Mouse (Mus musculus): ENCODE results near the gene Sfxn5. TPM values are rescaled to one million over a fixed set of nuclear protein-coding genes. Genes with fewer than 3 reads are reported as not detected.

The Sfxn5 gene
- polyA plus RNA-seq, 1 experiment, result 0.72 TPM

DNA sequence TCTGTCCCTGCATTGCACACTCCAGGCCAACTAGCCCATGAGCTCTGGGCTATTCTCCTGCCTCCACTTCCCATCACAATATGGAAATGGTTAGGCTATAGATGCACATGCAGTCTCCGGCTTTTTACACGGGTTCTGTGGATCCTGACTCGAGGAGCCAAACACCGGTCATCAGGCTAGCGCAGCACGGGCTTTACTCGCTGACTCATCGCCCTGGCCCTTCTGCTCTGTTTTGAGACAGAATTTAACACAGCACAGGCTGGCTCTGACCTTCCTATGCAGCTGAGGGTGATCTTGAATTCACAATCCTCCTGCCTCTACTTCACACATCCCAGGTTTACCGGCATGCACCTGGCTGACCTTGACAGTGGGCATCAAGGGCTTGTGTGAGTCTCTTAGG, 60.8 kb downstream of the Sfxn5 start:
- Histone ChIP-seq H3K4me3 (replicated peaks) (no peak overlapping the region), H3K9me3 (peaks cover 3% of the 10 kb centered on the region; the same call in 1 of the 2 replicates), H3K36me3 (replicated peaks; ENCODE audit: low read length) (no peaks in the 10 kb centered on the region), H3K27me3 (replicated peaks) (peaks cover 38% of the 10 kb centered on the region), H3K4me1 (peaks cover 4% of the 10 kb centered on the region; the same call in 1 of the 2 replicates)
- TF ChIP-seq GATA1 (IDR thresholded peaks at IDR 0.05; ENCODE audit: borderline replicate concordance, low read length) (no peak), FLI1 (IDR thresholded peaks at IDR 0.05; ENCODE audit: low read length) (no peak)

DNA sequence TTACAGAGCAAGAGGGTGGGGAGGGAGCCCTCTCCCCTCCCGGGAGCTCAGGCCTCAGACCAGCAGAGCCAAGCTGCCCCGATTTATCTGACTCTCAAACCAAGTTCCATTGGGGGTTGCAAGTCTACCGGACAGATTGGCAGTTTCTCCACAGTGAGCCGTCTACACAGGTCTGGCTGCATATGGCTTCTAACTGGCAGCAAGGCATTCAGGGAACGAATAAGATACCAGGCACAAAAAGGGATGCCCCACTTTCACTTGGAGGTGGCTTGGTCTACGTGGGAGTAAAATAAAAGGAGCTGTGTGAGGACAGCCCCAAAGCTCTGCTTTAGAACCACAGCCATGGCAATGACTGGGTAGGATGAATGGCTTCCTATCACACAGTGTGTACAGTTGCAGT, 67.2 kb downstream of the Sfxn5 start:
- no peak overlapping the region for H3K4me3 ChIP-seq (replicated peaks)
- H3K4me1 ChIP-seq, result no peaks in the 10 kb centered on the region
- H3K27me3 ChIP-seq (replicated peaks), result peaks cover 49% of the 10 kb centered on the region
- H3K36me3 ChIP-seq (replicated peaks; ENCODE audit: low read length), result no peaks in the 10 kb centered on the region
- H3K9me3 ChIP-seq, result peaks cover 3% of the 10 kb centered on the region; the same call in 1 of the 2 replicates
- TF ChIP-seq FLI1 (IDR thresholded peaks at IDR 0.05; ENCODE audit: low read length), result no peak
- TF ChIP-seq GATA1 (IDR thresholded peaks at IDR 0.05; ENCODE audit: borderline replicate concordance, low read length), result no peak

DNA sequence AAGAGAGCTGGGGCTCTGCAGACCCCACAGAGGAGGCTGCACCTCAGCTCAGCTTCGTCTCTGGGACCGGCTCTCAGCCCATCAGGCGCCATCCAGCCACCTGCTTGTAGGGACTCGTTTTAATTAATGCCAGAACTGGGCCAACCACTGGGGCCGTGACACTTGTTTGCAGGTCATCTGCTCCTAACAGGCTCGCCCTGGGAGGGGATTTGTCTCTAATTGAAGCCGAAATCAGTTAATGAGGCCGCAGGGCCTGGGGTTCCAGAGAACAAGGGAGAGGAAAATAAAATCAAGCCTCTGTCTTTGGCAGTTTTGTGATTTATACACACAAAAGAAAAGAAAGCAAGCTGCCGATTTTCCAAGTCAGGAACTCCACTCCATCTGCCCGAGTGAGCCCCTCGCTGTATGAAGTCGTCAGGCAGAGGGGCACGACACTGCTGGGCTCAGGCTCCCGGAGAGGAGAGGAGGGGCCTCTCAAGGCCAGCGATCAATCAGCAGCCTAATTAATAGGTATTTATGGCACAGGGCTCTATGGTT, 68.2 kb downstream of the Sfxn5 start:
- Histone ChIP-seq H3K4me1 (no peaks in the 10 kb centered on the region), H3K4me3 (replicated peaks) (no peak overlapping the region), H3K9me3 (no peaks in the 10 kb centered on the region), H3K27me3 (replicated peaks) (peaks cover 45% of the 10 kb centered on the region), H3K36me3 (replicated peaks; ENCODE audit: low read length) (no peaks in the 10 kb centered on the region)
- TF ChIP-seq FLI1 (IDR thresholded peaks at IDR 0.05; ENCODE audit: low read length) (no peak), GATA1 (IDR thresholded peaks at IDR 0.05; ENCODE audit: borderline replicate concordance, low read length) (no peak)

DNA sequence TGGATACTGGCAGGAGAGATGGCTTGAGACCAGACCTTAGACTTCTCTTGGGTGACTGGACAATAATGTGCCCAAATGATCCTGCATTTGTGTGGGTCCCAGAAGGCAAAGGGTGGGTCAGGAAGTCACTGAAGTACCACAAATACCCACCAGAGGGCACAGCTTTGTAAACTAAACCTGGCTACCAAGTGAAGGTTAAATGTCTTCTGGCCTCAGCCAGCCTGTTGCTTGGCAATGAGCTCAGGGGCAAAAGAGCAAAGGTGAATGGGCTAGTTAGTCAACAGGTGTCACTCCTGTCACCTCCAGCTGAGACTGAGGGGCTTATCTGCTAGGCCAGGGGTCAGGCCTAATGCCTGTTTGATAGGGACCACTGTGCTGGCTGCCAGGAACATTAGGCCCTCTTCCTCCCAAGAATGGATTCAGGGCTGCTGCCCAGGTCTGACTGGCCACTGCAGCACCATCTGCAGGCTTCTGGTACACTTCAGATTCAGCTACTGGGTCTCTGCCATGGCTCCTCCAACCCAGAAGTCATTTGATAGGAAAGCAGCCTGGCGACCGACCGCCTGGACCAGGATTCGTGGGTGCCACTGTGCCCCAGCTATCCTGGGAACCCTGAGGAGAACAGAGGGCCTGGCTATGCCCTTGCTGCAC, 70.2 kb downstream of the Sfxn5 start:
- no peak for TF ChIP-seq FLI1 (IDR thresholded peaks at IDR 0.05; ENCODE audit: low read length)
- no peak for TF ChIP-seq GATA1 (IDR thresholded peaks at IDR 0.05; ENCODE audit: borderline replicate concordance, low read length)
- peaks cover 46% of the 10 kb centered on the region for H3K27me3 ChIP-seq (replicated peaks)
- H3K9me3 ChIP-seq, result no peaks in the 10 kb centered on the region
- no peaks in the 10 kb centered on the region for H3K36me3 ChIP-seq (replicated peaks; ENCODE audit: low read length)
- H3K4me1 ChIP-seq, result no peaks in the 10 kb centered on the region
- H3K4me3 ChIP-seq (replicated peaks), result no peak overlapping the region

DNA sequence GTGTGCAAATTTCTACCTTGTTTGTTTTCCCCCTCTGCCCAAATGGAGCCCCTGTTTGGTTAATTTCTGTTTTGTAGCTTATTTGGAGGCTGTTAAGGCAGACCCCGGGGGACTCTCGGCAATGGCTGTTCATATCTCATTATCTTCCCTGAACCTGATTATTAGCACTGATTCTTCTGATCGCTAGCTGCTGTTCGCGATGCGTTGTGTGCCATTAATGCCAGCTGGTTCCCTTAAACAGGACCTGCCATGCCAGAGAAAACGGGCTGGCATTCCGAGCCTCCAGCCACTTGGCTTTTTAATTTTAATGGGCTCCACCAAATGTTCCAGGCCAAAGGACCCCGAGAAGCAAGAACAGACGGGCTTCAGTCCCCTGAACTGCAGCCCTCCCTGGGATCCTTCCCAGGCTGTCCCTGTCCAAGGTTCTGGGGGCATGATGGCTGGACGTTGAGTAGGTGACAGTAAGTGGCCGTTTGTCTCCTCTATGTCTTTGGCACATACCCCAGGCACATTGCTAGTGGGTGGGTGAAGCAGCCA, 74.1 kb downstream of the Sfxn5 start:
- no peaks in the 10 kb centered on the region for H3K4me1 ChIP-seq
- TF ChIP-seq GATA1 (IDR thresholded peaks at IDR 0.05; ENCODE audit: borderline replicate concordance, low read length) (no peak), FLI1 (IDR thresholded peaks at IDR 0.05; ENCODE audit: low read length) (no peak)
- peaks cover 35% of the 10 kb centered on the region for H3K27me3 ChIP-seq (replicated peaks)
- no peaks in the 10 kb centered on the region for H3K36me3 ChIP-seq (replicated peaks; ENCODE audit: low read length)
- H3K4me3 ChIP-seq (replicated peaks), result no peak overlapping the region
- no peaks in the 10 kb centered on the region for H3K9me3 ChIP-seq

DNA sequence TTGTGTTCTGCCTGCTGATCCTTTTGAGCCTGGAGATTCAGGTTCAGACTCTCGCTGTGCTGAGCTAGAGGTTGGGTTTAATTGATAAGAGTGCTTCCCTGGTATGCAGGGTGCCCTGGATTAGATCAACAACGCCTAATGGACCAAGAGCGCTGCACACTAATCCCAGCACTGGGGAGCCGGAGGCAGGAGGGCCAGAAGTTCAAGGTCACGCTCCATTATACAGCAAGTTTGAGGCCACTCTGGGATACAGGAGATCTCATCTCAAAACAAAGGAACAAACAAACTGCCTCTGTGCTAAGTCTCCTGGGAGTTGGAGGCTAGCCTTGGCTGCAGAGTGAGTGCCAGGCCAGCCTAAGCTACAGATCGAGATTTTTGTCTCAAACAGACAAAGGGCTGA, 77.6 kb downstream of the Sfxn5 start:
- Histone ChIP-seq H3K36me3 (replicated peaks; ENCODE audit: low read length) (no peaks in the 10 kb centered on the region), H3K4me1 (no peaks in the 10 kb centered on the region), H3K4me3 (replicated peaks) (no peak overlapping the region), H3K27me3 (replicated peaks) (peaks cover 32% of the 10 kb centered on the region), H3K9me3 (no peaks in the 10 kb centered on the region)
- TF ChIP-seq GATA1 (IDR thresholded peaks at IDR 0.05; ENCODE audit: borderline replicate concordance, low read length) (no peak), FLI1 (IDR thresholded peaks at IDR 0.05; ENCODE audit: low read length) (no peak)

DNA sequence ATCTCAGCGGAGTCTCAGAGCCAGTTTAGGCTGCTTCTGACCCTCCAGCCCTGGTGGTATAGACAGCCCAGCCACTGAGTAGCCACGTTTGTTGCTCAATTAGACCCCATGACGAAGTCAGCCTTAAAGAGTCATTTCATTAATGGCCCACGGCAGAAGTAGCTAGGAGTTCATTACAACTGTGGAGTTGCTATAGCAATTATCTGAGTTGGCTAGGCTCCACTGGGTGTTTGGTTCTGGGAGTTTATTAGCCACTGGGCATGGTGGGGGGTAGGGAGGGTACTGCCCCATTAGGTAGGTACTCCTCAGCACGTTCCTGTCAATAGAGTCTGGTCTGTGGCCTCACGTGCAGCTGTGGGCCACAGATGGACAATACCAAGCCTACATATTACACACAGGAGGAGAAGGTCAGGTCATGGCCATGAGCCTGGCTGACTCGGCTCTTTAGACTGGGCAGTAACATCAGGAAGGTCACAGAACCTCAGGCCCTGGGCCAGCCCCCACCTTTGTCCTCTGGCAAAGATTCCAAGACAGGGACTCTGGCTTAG, 79.2 kb downstream of the Sfxn5 start:
- no peak for TF ChIP-seq GATA1 (IDR thresholded peaks at IDR 0.05; ENCODE audit: borderline replicate concordance, low read length)
- no peak for TF ChIP-seq FLI1 (IDR thresholded peaks at IDR 0.05; ENCODE audit: low read length)
- Histone ChIP-seq H3K9me3 (no peaks in the 10 kb centered on the region), H3K4me3 (replicated peaks) (no peak overlapping the region), H3K4me1 (no peaks in the 10 kb centered on the region), H3K27me3 (replicated peaks) (peaks cover 32% of the 10 kb centered on the region), H3K36me3 (replicated peaks; ENCODE audit: low read length) (no peaks in the 10 kb centered on the region)

DNA sequence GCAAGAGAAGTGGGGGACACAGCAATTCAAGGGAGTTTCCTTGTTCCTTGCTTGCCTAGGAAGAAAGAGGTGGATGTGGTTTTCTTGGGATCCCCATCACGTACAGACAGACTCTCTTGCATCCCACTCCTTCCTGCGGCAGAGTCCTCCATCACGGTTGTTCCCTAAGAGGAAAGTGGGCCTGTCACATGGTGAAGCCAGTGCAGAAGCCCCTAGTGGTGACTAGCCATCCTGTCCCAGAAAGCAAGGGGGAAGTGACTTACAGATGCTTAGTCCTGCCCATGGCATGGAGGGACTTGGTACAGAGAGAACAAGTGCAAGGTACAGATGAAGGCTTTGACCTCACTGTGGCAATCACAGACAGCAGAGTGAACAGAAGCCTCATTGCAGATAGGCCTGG, 79.9 kb downstream of the Sfxn5 start:
- Histone ChIP-seq H3K36me3 (replicated peaks; ENCODE audit: low read length) (no peaks in the 10 kb centered on the region), H3K27me3 (replicated peaks) (peaks cover 26% of the 10 kb centered on the region), H3K4me1 (no peaks in the 10 kb centered on the region), H3K4me3 (replicated peaks) (no peak overlapping the region), H3K9me3 (no peaks in the 10 kb centered on the region)
- TF ChIP-seq GATA1 (IDR thresholded peaks at IDR 0.05; ENCODE audit: borderline replicate concordance, low read length) (no peak), FLI1 (IDR thresholded peaks at IDR 0.05; ENCODE audit: low read length) (no peak)

DNA sequence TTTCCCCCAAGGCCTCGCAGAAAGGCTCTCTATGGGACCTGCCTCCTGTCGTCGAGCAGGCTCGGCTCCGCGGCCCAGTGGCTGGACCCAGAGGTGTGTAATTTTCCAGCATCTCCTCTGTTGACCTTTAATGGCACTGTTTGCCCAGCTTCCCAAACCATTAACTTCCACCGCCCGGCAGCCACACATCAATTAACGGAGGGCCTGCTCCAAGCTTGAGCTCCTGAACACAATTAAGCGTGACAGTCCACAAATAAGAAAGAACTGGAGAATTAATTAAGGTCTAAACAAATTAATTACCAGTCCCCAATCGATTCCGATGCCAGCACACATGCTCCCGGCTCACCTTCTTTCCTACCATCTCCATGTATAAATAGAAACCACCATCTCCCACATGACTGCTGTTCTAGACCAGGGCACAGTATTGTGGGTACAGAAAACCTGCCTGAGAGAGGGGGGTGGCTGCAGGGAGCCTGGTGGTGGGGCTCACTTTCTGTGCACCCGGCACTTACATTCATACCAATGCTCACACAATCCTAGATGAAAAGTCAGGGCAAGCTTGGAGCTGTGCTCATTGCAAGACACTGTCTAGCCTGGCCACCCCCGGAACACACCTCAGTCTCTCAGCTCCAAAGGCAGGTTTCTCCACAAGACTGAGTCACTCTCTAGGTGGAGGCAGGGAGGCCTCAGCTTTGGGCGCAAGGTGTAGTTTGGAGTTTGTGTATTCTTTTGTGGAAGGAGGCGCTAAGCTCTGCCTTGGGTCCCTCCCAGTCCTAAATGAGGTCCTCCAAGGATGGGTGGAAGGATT, 80.8 kb downstream of the Sfxn5 start:
- H3K36me3 ChIP-seq (replicated peaks; ENCODE audit: low read length), result no peaks in the 10 kb centered on the region
- H3K9me3 ChIP-seq, result no peaks in the 10 kb centered on the region
- no peak overlapping the region for H3K4me3 ChIP-seq (replicated peaks)
- TF ChIP-seq GATA1 (IDR thresholded peaks at IDR 0.05; ENCODE audit: borderline replicate concordance, low read length) (no peak), FLI1 (IDR thresholded peaks at IDR 0.05; ENCODE audit: low read length) (no peak)
- no peaks in the 10 kb centered on the region for H3K4me1 ChIP-seq
- H3K27me3 ChIP-seq (replicated peaks), result peaks cover 23% of the 10 kb centered on the region
